Mouse (Mus musculus): Measurements from ENCODE around the gene Nsg2.
"Not testable (repeated sequence)": the region's sequence is repeated elsewhere in the genome, so short reads cannot be mapped to it uniquely, and the experiment has no call there.

The Nsg2 gene

DNA sequence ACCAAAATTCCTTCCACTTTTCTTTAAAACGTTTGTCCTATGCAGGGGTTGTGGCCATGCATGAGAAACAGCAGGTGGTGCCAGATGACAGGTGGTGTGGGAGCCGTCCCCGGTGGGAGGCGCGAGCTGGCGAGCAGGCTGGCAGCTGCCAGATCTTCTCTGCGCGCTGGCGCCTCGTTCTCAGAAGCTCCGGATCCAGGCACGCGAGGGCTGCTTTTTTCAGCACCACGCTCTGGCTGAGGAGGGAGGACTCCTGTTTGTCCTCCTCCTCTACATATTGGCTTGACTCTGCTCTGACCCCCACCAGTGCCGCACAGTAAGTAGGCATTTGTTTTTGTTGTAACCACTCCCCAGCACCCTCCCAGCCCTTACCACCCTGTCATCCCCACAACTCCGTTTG lies at the start of gene Nsg2:
TSS of gene Nsg2 (plus strand) at position 183 of the 400 bp plus-strand sequence.
- peak; percentile 90 to 93 for DNase-seq (ENCODE audit: low spot score in 2 of 2)

GRCm38 (mm10) chr11:31960071-31960470 lies 40.2 kb upstream of the Nsg2 start:
- DNase-seq (ENCODE audit: low spot score in 2 of 2), result no peak

DNA sequence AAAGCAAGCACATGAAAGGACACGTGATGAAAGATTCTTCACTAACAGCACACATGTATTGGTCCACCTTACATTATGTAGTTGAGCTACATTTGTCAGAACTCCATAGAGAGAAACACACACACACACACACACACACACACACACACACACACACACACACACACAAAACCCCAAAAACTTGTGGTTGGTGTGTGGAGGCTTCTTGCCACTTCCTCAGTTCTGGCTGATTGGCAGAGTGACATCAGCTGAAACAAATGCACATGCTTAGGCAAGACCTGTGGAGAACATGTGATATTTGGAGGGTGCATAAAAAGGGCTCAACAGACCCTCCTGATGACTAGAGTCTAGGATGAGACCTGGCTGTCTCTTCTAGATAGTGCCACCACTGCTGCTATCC lies 36.3 kb upstream of the Nsg2 start:
- no peak for DNase-seq (ENCODE audit: low spot score in 2 of 2)

DNA sequence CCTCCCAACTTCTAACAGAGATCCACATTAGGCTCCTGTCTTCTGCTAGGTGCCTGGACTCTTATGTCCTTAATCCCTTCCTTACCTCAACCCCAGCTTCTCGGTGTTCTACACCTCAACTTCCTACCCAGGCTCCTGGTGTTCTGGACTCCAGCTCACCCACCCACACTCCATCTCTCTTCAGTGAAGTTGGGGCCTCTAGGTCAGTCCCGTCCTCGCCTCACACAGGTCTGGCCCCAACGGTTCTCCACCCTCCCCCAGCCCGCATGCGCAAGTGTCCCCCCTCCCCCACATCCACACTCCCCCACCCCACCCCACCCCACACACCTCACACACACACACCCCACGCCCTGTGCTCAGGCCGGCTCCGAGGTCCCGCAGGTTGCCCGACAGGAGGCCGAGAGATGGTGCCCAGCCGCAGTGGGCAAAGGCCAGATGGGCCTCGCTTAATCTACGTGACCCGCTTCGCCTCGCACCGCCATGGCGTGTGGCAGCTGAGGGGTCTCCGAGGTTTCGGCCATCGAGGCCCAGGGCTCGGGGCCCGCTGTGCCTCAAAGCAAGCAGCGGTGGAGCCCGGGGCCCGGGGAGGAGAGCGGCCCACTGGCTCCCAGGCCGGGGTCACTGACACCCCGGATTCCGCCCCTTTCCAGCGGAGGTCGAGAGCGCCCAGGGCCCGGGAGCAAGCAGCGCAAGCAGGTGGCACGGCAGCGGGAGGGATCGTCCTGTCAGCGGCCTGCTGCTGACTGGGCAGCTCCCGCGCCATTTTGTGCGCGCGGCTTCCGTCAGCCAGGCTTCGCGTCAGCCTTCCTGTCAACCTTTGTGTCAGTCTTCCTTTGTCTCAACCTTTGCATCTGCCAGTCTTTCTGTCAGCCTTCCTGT lies 34.8 kb upstream of the Nsg2 start, which contains the start of gene 4930524B15Rik:
TSS of gene 4930524B15Rik (plus strand) at position 337 of the 879 bp plus-strand sequence.
- DNase-seq (ENCODE audit: low spot score in 2 of 2), result no peak

DNA sequence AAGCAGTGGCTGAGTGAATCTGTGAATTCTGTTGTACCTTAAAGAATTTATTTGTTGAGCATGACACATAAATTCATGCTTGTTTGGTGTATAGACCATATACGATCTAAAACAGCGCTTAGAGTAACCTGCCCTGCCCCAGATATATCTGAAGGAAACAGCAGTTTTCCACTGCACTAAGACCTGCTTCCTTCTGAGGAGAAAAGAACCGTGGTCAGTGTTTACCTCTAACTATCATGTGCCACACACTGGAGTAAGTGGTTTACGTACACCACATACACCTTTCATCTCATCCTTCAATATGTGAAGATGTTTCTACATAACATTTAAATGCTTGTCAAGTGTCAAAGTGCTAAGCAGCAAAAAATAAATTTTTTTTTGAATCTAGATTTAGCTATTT lies 26.1 kb upstream of the Nsg2 start:
- no peak for DNase-seq (ENCODE audit: low spot score in 2 of 2)

DNA sequence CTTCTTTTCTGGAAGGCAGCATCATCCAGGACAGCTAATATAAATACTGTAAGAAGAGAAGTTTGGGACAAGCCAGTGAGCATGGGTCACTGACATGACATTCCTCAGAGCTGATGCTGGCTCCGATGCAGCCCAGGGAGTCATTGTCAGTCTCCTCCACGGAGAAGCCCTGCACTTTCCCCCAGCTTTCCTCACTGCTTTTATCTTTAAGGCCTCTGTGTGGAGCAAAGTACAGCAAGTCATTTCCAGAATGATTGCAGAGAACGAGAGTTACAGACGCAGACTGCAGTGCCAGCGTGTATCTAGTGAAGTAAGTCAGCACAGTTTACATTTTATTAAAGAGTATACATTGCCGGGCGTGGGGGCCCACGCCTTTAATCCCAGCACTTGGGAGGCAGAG lies 25.4 kb upstream of the Nsg2 start:
- no peak for DNase-seq (ENCODE audit: low spot score in 2 of 2)

DNA sequence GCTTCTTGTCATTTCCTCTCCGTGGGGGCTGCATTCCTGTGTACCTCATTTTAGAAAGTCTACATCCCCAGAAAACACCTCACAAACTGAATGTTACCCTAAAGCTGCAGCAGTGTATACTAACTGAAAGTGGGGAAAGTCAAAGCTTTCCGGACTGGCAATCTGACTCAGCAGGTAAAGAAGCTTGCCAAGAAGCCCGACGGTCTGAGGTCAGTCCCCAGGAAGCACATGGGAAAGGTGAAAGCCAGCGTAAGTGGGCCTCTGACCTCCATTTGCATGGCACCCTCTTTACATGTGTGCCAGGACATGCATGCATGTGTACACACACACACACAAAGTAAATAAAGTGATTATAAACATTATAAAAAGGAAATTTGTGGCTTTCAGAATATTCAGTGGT lies 24.6 kb upstream of the Nsg2 start:
- DNase-seq (ENCODE audit: low spot score in 2 of 2), result no peak

DNA sequence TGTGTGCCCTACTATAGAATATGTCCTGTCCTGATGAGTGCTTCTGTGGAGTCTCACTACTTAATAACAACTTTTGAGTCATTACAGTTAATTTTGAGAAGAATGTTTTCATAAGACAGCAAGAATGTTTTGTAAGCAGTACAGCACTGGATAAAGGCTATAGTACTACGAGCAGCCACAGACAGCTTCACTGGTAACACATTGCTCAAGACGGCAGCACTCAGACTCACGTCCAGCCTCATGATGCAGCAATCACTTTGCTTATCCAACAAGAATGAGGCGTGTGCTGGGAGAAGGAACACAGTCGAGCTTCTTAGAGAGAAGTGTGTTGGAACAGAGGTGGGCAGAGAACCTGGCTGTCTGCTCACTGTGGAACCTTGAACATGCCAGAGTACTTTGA lies 24.1 kb upstream of the Nsg2 start:
- DNase-seq (ENCODE audit: low spot score in 2 of 2), result no peak

- not testable (repeated sequence) for DNase-seq (ENCODE audit: low spot score in 2 of 2)
These were observed 20.2 kb upstream of the Nsg2 start for GRCm38 (mm10) chr11:31980089-31980488.

- DNase-seq (ENCODE audit: low spot score in 2 of 2), result no peak
These were observed 18.4 kb upstream of the Nsg2 start for GRCm38 (mm10) chr11:31981830-31982229.

- DNase-seq (ENCODE audit: low spot score in 2 of 2), result not testable (repeated sequence)
These were observed 17.9 kb upstream of the Nsg2 start for GRCm38 (mm10) chr11:31982247-31982943.

DNA sequence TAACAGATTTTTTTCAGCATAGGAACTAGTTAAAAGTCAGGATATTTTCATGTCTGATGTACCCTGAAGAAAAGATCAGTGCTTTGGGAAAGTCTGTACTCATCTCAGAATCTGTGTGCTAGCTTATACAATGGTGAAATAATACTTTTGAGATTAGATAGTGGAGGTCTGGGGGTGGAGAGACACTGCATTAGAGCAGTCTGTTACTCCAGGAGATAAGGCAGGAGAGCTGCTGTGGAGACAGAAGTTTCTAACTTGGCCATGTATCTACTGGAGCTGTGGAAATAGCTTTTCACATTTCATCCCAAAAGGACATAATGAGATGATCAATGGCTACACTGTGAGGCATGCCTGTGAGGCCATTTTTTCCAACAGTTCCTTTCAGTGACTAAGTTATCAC lies 17.0 kb upstream of the Nsg2 start:
- no peak for DNase-seq (ENCODE audit: low spot score in 2 of 2)

GRCm38 (mm10) chr11:31984786-31985185 lies 15.5 kb upstream of the Nsg2 start:
- DNase-seq (ENCODE audit: low spot score in 2 of 2), result no peak

DNA sequence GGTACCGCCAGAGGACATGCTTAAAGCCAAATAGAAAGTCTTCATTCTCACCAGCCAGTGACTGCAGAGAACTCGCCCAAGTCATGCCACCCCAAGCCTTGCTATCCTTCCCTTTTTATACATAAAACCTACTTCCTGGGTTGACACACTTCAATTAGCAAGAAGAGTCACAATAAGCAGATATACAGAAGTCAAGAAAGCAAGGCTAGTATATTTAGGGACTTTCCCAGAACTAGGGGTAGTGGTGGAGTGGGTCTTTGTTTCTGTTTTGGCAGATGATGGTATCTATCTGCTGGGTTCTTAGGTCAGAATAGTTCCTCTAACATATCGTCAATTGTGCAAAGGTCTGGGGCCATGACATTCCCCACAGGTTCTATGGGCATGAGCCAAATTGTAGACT lies 7.7 kb upstream of the Nsg2 start:
- no peak for DNase-seq (ENCODE audit: low spot score in 2 of 2)

- no peak for DNase-seq (ENCODE audit: low spot score in 2 of 2)
These were observed 547 bp upstream of the Nsg2 start for GRCm38 (mm10) chr11:31999716-32000115.

- no peak for DNase-seq (ENCODE audit: low spot score in 2 of 2)
These were observed 1.1 kb downstream of the Nsg2 start for GRCm38 (mm10) chr11:32001181-32001910.

- peak in 1 of 2 experiments; percentile 54 for DNase-seq (ENCODE audit: low spot score in 2 of 2)
These were observed 2.4 kb downstream of the Nsg2 start for GRCm38 (mm10) chr11:32002670-32003072.

DNA sequence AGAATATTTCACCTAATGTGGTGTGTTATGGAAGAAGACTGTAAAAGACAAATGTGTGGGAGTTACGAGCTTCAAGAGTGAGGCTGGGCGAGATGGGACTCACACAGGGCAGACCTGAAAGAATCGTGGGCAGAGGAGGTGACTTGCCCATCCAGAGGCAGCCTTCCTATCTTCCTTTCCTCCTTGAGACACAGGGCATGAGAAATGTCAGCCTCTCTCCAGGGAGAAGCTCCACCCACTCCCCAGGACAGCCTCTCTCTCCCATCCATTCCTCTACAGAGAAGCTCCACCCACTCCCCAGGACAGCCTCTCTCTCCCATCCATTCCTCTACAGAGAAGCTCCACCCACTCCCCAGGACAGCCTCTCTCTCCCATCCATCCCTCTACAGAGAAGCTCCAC lies 7.8 kb downstream of the Nsg2 start:
- DNase-seq (ENCODE audit: low spot score in 2 of 2), result not testable (repeated sequence)

DNA sequence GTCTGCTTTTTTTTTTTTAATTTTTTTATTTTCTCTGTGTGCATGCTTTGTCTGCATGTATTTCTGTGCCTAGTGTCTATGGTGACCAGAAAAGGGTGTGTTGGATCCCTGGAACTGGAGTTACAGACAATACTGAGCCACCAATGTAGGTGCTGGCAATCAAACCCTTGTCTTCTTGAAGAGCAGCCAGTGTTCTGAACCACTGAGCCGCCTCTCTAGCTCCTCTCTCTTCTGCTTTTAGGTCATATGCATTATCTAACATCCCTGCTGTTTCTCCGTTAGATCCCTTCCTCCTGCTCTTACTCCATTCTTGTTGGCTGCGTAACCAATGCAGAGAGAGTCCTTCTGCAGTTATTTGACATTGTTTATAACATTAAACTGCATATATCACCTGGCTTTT lies 8.6 kb downstream of the Nsg2 start:
- no peak for DNase-seq (ENCODE audit: low spot score in 2 of 2)

DNA sequence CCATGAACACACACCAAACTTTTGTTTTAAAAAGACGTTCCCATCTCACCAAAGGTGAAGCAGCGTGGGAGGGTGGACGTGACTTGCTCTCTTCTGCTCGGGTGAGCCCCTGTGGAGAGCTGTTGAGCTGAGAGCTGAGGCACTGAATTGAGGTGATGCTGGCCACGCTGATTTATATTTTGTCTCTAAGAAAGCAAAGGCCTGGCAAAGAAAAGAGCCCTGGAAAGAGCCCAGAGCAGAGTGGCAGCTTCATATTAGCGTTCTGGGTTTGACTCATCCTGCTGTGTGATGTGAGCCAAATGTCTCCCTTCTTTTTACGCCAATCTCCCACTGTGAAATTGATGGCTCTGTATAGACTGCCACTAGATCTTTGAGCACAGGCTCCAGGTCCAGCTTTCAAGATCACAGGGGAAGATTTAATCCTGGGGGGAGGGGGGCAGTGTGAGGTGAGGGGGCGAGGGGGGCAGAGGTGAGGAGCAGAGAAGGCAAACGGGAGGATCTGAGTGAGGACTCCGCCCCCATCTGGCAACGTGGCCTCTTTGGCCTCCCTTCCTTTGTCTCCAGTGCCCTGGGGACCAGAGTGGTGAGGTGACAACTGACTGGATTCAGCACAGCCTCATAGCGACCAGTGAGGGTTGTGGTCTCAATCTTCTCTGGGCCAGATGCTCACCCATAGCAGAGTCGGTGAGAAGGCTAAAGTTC lies 9.8 kb downstream of the Nsg2 start:
- DNase-seq (ENCODE audit: low spot score in 2 of 2), result peak in 1 of 2 experiments; percentile 59

DNA sequence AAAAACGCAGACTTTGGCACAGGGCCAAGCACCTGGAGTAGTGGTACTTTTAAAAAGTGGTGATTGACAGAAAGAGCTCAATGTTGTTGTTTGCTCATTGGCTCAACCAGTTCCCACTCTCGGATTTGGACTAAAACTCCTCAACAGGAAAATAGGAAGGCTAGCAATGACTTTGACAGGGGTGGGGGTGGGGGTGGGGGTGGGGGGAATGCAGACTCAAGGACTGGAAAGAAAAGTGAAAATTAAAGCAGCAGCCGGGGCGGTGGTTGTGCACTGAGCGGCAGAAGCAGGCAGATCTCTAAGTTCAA lies 10.4 kb downstream of the Nsg2 start:
- no peak for DNase-seq (ENCODE audit: low spot score in 2 of 2)
